9 mouse cellular contexts compared by ENCODE assay signal in the genomic region with DNA sequence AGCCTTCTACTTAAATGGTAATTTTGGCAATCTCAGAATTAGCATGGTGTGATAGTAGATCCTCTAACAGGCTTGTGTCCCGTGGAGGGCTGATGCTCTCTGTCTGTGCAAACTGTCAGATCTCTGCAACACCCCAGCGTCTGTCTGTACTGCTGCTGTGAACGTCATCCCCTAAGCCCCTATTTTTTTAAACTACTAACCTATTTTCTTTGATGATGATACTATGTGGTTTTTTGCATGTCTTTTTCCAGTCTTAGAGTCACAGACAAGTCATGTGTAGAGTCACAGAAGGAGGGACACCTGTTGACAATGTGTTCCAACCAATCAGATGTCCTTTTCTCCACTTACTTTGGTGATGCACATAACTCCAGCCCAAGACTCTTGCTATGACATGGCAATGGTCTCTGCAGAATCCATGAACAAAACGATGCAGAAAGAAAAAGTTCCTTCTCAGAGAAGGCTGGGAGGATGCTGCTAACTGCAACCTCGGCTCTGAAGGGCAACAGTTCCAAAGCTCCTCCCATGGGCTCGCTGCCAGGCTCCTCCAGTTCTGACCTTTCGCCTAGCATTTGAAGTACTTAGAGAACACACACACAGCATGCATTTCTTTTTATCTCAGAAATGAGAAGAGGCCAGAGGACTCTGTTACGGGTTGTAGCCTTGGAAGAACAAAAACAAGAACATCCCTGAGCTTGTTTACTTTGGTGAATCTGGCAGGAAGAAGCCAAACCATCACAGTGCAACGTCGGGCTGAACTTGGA. TPM values are rescaled to one million over a fixed set of nuclear protein-coding genes. Genes with fewer than 3 reads are reported as not detected.
DNase-seq lines count a peak whose midpoint lies in the region; ATAC-seq and TF ChIP-seq lines count a peak whose summit lies in the region.
"Had no signal": no experiment of that assay in that cellular context is flagged by ENCODE, and none has a peak within 500 bp of the region (broad histone marks: within the 10 kb centered on the region; RNA-seq: fewer than 3 reads in every experiment).

No protein-coding gene starts in this region.

- no peak for ATAC-seq in liver, embryonic 11.5 days (replicated peaks; ENCODE audit: low FRiP score)
- peak; percentile 53; the same call in 1 of the 2 replicates for ATAC-seq in liver, postnatal 0 days
- ATAC-seq in midbrain, embryonic 13.5 days: no peak
- no peak for ATAC-seq in midbrain, embryonic 16.5 days

- no peak overlapping the region for H3K4me2 ChIP-seq in liver, embryonic 11.5 days
- no peak overlapping the region for H3K4me2 ChIP-seq in liver, postnatal 0 days (ENCODE audit: low read depth, low read length)
- H3K4me2 ChIP-seq in midbrain, embryonic 13.5 days (replicated peaks): no peak overlapping the region
- no peak overlapping the region for H3K4me2 ChIP-seq in midbrain, embryonic 16.5 days (ENCODE audit: low read length)

- no peak for TF ChIP-seq CTCF in liver, postnatal 0 days (IDR thresholded peaks at IDR 0.05; ENCODE audit: low read depth)
- no peak for TF ChIP-seq CTCF in thymus, adult 2 months (IDR thresholded peaks at IDR 0.05; ENCODE audit: borderline replicate concordance, control insufficient read depth, extremely low read depth, insufficient read depth, low read length, poor library complexity)

- 57% methylated on average over 10 of the region's 10 CpGs for WGBS in liver, embryonic 11.5 days
- WGBS in liver, postnatal 0 days (ENCODE audit: insufficient replicate concordance): 51% methylated on average over 10 of the region's 10 CpGs
- 34% methylated on average over 10 of the region's 10 CpGs for WGBS in thymus, adult 2 months
- WGBS in hindbrain, embryonic 10.5 days: 74% methylated on average over 10 of the region's 10 CpGs
- 64% methylated on average over 10 of the region's 10 CpGs for WGBS in midbrain, embryonic 13.5 days
- 53% methylated on average over 10 of the region's 10 CpGs for WGBS in midbrain, embryonic 16.5 days

- no peak for TF ChIP-seq EP300 in liver, postnatal 0 days (IDR thresholded peaks at IDR 0.05; ENCODE audit: low read depth)

- intact Hi-C loops in heart, postnatal 10 days (cut with DNase I): no loop called here

- no peak for TF ChIP-seq POLR2A in thymus, adult 2 months (IDR thresholded peaks at IDR 0.05; ENCODE audit: control insufficient read depth, extremely low read depth, insufficient read depth, low read length, poor library complexity)

- no peaks in the 10 kb centered on the region for H3K9me3 ChIP-seq in liver, embryonic 11.5 days (ENCODE audit: control insufficient read depth, low read length)
- no peaks in the 10 kb centered on the region for H3K9me3 ChIP-seq in liver, postnatal 0 days (ENCODE audit: low read length)
- no peaks in the 10 kb centered on the region; the same call in 1 of the 2 replicates for H3K9me3 ChIP-seq in hindbrain, embryonic 10.5 days
- H3K9me3 ChIP-seq in midbrain, embryonic 13.5 days: no peaks in the 10 kb centered on the region
- H3K9me3 ChIP-seq in midbrain, embryonic 16.5 days (replicated peaks; ENCODE audit: control insufficient read depth, low read length, poor library complexity, severe bottlenecking): no peaks in the 10 kb centered on the region

- no peaks in the 10 kb centered on the region for H3K36me3 ChIP-seq in liver, embryonic 11.5 days (ENCODE audit: control insufficient read depth, insufficient read depth, low read length)
- H3K36me3 ChIP-seq in liver, postnatal 0 days (replicated peaks; ENCODE audit: insufficient read depth, low read length): no peaks in the 10 kb centered on the region; the same call in 1 of the 2 replicates
- H3K36me3 ChIP-seq in thymus, adult 2 months (ENCODE audit: control insufficient read depth, insufficient read depth, low read length): peaks cover 16% of the 10 kb centered on the region
- peaks cover 28% of the 10 kb centered on the region for H3K36me3 ChIP-seq in hindbrain, embryonic 10.5 days
- peaks cover 16% of the 10 kb centered on the region for H3K36me3 ChIP-seq in midbrain, embryonic 13.5 days
- H3K36me3 ChIP-seq in midbrain, embryonic 16.5 days (ENCODE audit: control insufficient read depth, insufficient read depth, low read length): 0 out of 2 replicates have a peak, but pooled peaks cover 4% of the 10 kb centered on the region

- no peak overlapping the region for H3K4me3 ChIP-seq in liver, embryonic 11.5 days (ENCODE audit: low read depth, low read length)
- H3K4me3 ChIP-seq in liver, postnatal 0 days (ENCODE audit: low read depth, low read length): no peak overlapping the region
- H3K4me3 ChIP-seq in thymus, adult 2 months (ENCODE audit: control insufficient read depth, insufficient read depth, low read length): no peak overlapping the region
- H3K4me3 ChIP-seq in hindbrain, embryonic 10.5 days: no peak overlapping the region
- no peak overlapping the region for H3K4me3 ChIP-seq in midbrain, embryonic 13.5 days (replicated peaks)
- no peak overlapping the region for H3K4me3 ChIP-seq in midbrain, embryonic 16.5 days (ENCODE audit: low read depth, low read length)

- no peak overlapping the region for H3K27ac ChIP-seq in liver, embryonic 11.5 days (ENCODE audit: low read depth, low read length)
- peak overlapping the region; percentile 70 for H3K27ac ChIP-seq in liver, postnatal 0 days (ENCODE audit: low read depth)
- H3K27ac ChIP-seq in thymus, adult 2 months (ENCODE audit: control insufficient read depth, insufficient read depth, low read length): peak overlapping the region; percentile 98
- no peak overlapping the region for H3K27ac ChIP-seq in hindbrain, embryonic 10.5 days
- no peak overlapping the region for H3K27ac ChIP-seq in midbrain, embryonic 13.5 days
- no peak overlapping the region for H3K27ac ChIP-seq in midbrain, embryonic 16.5 days (ENCODE audit: low read length)

- no peaks in the 10 kb centered on the region for H3K27me3 ChIP-seq in liver, embryonic 11.5 days (replicated peaks; ENCODE audit: control insufficient read depth, insufficient read depth, low read length)
- H3K27me3 ChIP-seq in liver, postnatal 0 days (ENCODE audit: insufficient read depth, low read length): no peaks in the 10 kb centered on the region
- no peaks in the 10 kb centered on the region for H3K27me3 ChIP-seq in thymus, adult 2 months (ENCODE audit: control insufficient read depth, insufficient read depth, low read length)
- H3K27me3 ChIP-seq in hindbrain, embryonic 10.5 days (ENCODE audit: insufficient read depth, poor library complexity, severe bottlenecking): no peaks in the 10 kb centered on the region
- H3K27me3 ChIP-seq in midbrain, embryonic 13.5 days: no peaks in the 10 kb centered on the region
- H3K27me3 ChIP-seq in midbrain, embryonic 16.5 days (ENCODE audit: control insufficient read depth, insufficient read depth, low read depth, low read length): no peaks in the 10 kb centered on the region
- H3K27me3 ChIP-seq: CH12.LX had no signal

- peak; percentile 26 for DNase-seq in liver
- no peak for DNase-seq in liver, embryonic 11.5 days (ENCODE audit: low spot score)
- DNase-seq in heart, postnatal 10 days: peak; percentile 80
- peak; percentile 78 for DNase-seq in liver, postnatal 0 days
- DNase-seq in thymus, adult 2 months: peak; percentile 58
- DNase-seq in hindbrain, embryonic 10.5 days (ENCODE audit: low spot score): no peak

- H3K9ac ChIP-seq in liver, embryonic 11.5 days (ENCODE audit: low read depth, low read length): no peak overlapping the region
- no peak overlapping the region for H3K9ac ChIP-seq in liver, postnatal 0 days (replicated peaks)
- no peak overlapping the region for H3K9ac ChIP-seq in midbrain, embryonic 13.5 days (replicated peaks)
- no peak overlapping the region for H3K9ac ChIP-seq in midbrain, embryonic 16.5 days (ENCODE audit: low read depth, low read length)

- no peaks in the 10 kb centered on the region for H3K4me1 ChIP-seq in liver, embryonic 11.5 days (replicated peaks; ENCODE audit: control insufficient read depth, insufficient read depth, low read length)
- H3K4me1 ChIP-seq in liver, postnatal 0 days (ENCODE audit: insufficient read depth): peaks cover 13% of the 10 kb centered on the region; the same call in 1 of the 2 replicates
- H3K4me1 ChIP-seq in thymus, adult 2 months (replicated peaks; ENCODE audit: control insufficient read depth, insufficient read depth, low read length): peaks cover 36% of the 10 kb centered on the region
- H3K4me1 ChIP-seq in hindbrain, embryonic 10.5 days (replicated peaks): peaks cover 5% of the 10 kb centered on the region; the same call in 1 of the 2 replicates
- no peaks in the 10 kb centered on the region for H3K4me1 ChIP-seq in midbrain, embryonic 13.5 days (replicated peaks)
- no peaks in the 10 kb centered on the region for H3K4me1 ChIP-seq in midbrain, embryonic 16.5 days (ENCODE audit: control insufficient read depth, insufficient read depth, low read length)

RNA-seq across cellular contexts. Expression of a gene that starts 23.0 kb away (rescaled TPM):
- 4.1 and 4.5 TPM in 2 replicates for polyA plus RNA-seq in liver, embryonic 11.5 days (2014; fragmentation: Nextera tagmentation; extraction: Ambion mirVana)
- 10 to 100 TPM; 25.7 to 28.6 TPM for total RNA-seq in heart, postnatal 10 days (2021)
- 3.8 and 4.3 TPM in 2 replicates for polyA plus RNA-seq in liver, postnatal 0 days (2015; fragmentation: Nextera tagmentation; extraction: Ambion mirVana)
- 30.4 and 34.4 TPM in 2 replicates for polyA plus RNA-seq in thymus, adult 2 months (2012; rRNA removed)
- 12.0 and 15.7 TPM in 2 replicates for polyA plus RNA-seq in hindbrain, embryonic 10.5 days (2016; fragmentation: Nextera tagmentation; extraction: Ambion mirVana)
- polyA plus RNA-seq in midbrain, embryonic 13.5 days (2015; fragmentation: Nextera tagmentation; extraction: Ambion mirVana): 8.8 and 9.8 TPM in 2 replicates
- 7.4 and 8.7 TPM in 2 replicates for polyA plus RNA-seq in midbrain, embryonic 16.5 days (2015; fragmentation: Nextera tagmentation; extraction: Ambion mirVana)

RNA-seq across cellular contexts. Expression of a gene that starts 23.0 kb away (rescaled TPM):
- 2.0 and 2.4 TPM in 2 replicates for polyA plus RNA-seq in liver, embryonic 11.5 days (2014; fragmentation: Nextera tagmentation; extraction: Ambion mirVana)
- 1 to 10 TPM; 2.4 to 2.5 TPM for total RNA-seq in heart, postnatal 10 days (2021)
- 0.86 and 1.2 TPM in 2 replicates for polyA plus RNA-seq in liver, postnatal 0 days (2015; fragmentation: Nextera tagmentation; extraction: Ambion mirVana)
- polyA plus RNA-seq in thymus, adult 2 months (2012; rRNA removed): 2.7 and 3.3 TPM in 2 replicates
- polyA plus RNA-seq in hindbrain, embryonic 10.5 days (2016; fragmentation: Nextera tagmentation; extraction: Ambion mirVana): 3.0 and 3.2 TPM in 2 replicates
- 3.2 and 3.6 TPM in 2 replicates for polyA plus RNA-seq in midbrain, embryonic 13.5 days (2015; fragmentation: Nextera tagmentation; extraction: Ambion mirVana)
- 2.4 and 3.1 TPM in 2 replicates for polyA plus RNA-seq in midbrain, embryonic 16.5 days (2015; fragmentation: Nextera tagmentation; extraction: Ambion mirVana)

RNA-seq across cellular contexts. Expression of a gene that starts 48.9 kb away (rescaled TPM):
- 0.53 and 0.55 TPM in 2 replicates for polyA plus RNA-seq in liver, embryonic 11.5 days (2014; fragmentation: Nextera tagmentation; extraction: Ambion mirVana)
- 1 to 10 TPM; 3.1 to 4.7 TPM for total RNA-seq in heart, postnatal 10 days (2021)
- 0.17 and 0.18 TPM in 2 replicates for polyA plus RNA-seq in liver, postnatal 0 days (2015; fragmentation: Nextera tagmentation; extraction: Ambion mirVana)
- 2.1 and 2.6 TPM in 2 replicates for polyA plus RNA-seq in thymus, adult 2 months (2012; rRNA removed)
- 0.98 and 2.1 TPM in 2 replicates for polyA plus RNA-seq in hindbrain, embryonic 10.5 days (2016; fragmentation: Nextera tagmentation; extraction: Ambion mirVana)
- 8.4 and 9.0 TPM in 2 replicates for polyA plus RNA-seq in midbrain, embryonic 13.5 days (2015; fragmentation: Nextera tagmentation; extraction: Ambion mirVana)
- polyA plus RNA-seq in midbrain, embryonic 16.5 days (2015; fragmentation: Nextera tagmentation; extraction: Ambion mirVana): 20.6 and 20.8 TPM in 2 replicates
- total RNA-seq: CH12.LX had no signal

Comparison
In these comparisons a context has a peak if more than half of its experiments do, and no peak if none do; other contexts are left out.
1. DNase-seq: peak in liver (single experiment), heart, postnatal 10 days (2 of 2), liver, postnatal 0 days (single experiment) and thymus, adult 2 months (single experiment); none in liver, embryonic 11.5 days (single experiment) and hindbrain, embryonic 10.5 days (single experiment).
2. H3K27ac ChIP-seq: peak in liver, postnatal 0 days (single experiment) and thymus, adult 2 months (single experiment); none in liver, embryonic 11.5 days (single experiment), hindbrain, embryonic 10.5 days (single experiment), midbrain, embryonic 13.5 days (single experiment) and midbrain, embryonic 16.5 days (single experiment).